Mouse (Mus musculus) brain, embryonic 14.5 days (tissue): Measurements from ENCODE around the gene Bloc1s5.

Experiments
- CTCF ChIP-seq: fragments of 200-500 bp; IDR thresholded peaks from 2 replicates; pipeline ENCODE4 v1.5.1; 2012; ENCODE audit warnings: inconsistent platforms, mild to moderate bottlenecking, moderate library complexity, borderline replicate concordance; ENCODE audit not compliant: insufficient read depth, insufficient read length; ENCODE audit errors: extremely low read depth
- POLR2A ChIP-seq: fragments of 200-500 bp; IDR thresholded peaks from 2 replicates; pipeline ENCODE4 v1.6.1; 2012; ENCODE audit warnings: mild to moderate bottlenecking, inconsistent platforms, borderline replicate concordance; ENCODE audit not compliant: poor library complexity, insufficient read depth, insufficient read length, severe bottlenecking; ENCODE audit errors: extremely low read depth

DNA sequence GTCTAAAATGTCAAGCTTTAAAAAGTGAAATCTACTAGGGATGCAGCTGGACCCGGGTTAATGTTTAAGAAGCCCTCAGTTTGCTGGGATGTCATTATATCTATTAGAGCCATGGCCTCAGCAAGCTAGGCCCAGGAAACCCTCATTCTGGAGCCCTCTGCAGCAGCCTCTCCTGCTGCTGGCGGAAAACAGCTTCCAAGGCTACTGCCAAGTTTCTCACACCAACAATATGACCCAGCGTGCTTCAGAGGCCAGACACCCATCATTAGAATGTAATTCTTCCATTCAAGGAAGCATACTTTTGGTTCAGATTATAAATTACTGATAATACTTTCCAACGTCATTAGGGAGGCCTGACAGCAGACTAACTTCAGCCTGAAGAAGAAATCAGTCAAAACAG, 18.0 kb downstream of the Bloc1s5 start:
- TF ChIP-seq CTCF (no peak), POLR2A (no peak)
